Mouse (Mus musculus): ENCODE measurements around the gene Tspan13. TPM values are rescaled to one million over a fixed set of nuclear protein-coding genes. Genes with fewer than 3 reads are reported as not detected.

Tspan13 gene
- polyA plus RNA-seq, 1 experiment, result 23.7 TPM

DNA sequence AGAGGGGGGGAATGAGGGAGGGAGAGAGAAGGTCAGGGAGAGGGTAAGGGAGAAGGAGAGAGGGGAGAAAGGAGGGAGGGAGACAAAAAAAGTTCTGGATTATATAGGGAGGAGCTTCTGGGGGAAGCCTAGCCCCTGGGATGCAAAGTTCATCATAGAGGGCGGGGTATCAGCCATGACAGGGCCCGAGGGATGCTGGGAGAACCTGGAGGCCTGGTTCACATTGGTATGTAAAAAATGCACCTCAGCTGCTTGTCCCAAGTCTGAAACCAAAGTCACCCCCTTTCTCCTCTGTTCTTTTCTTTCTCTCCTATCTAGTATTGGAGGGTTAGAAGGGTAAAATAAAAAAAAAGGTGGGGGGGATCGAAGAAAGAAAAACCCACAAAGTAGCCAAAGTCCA lies 22.2 kb downstream of the Tspan13 start:
- no peaks in the 10 kb centered on the region for H3K27me3 ChIP-seq (replicated peaks; ENCODE audit: control insufficient read depth, insufficient read depth, low read length)
- no peak overlapping the region for H3K4me3 ChIP-seq (ENCODE audit: insufficient read depth, low read depth, low read length)
- no peaks in the 10 kb centered on the region for H3K36me3 ChIP-seq (ENCODE audit: control insufficient read depth, insufficient read depth, low read length)
- H3K27ac ChIP-seq (ENCODE audit: insufficient read depth, low read depth, low read length), result no peak overlapping the region
- no peak for DNase-seq
- TF ChIP-seq POLR2A (IDR thresholded peaks at IDR 0.05; ENCODE audit: low read depth, low read length), result no peak
- no peak for TF ChIP-seq CTCF (conservative IDR thresholded peaks at IDR 0.05; ENCODE audit: insufficient read depth, insufficient read length, low read depth, low read length)
- no peaks in the 10 kb centered on the region for H3K4me1 ChIP-seq (ENCODE audit: control insufficient read depth, insufficient read depth, low read length)
- WGBS, result 88% methylated on average over 3 of the region's 3 CpGs

DNA sequence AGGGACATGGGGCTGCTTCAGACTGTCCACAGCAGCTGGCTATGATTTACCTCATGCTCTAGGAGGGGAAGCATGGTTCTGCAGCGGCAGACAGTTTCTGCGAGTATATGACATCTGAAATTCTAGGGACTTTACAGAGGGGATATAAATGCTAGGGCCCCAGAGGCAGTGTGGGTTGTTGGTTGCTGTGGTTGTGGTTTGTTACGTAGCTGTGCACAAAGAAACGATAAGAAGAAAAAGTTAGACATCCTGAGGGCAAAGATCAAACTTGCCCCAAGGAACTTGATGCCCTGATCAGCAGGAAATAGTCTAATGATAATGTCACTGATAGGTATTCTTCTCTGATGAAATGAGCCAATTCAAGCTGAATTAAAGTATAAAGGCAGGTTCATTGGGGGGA lies 22.7 kb downstream of the Tspan13 start:
- Histone ChIP-seq H3K4me1 (ENCODE audit: control insufficient read depth, insufficient read depth, low read length) (no peaks in the 10 kb centered on the region), H3K36me3 (ENCODE audit: control insufficient read depth, insufficient read depth, low read length) (no peaks in the 10 kb centered on the region), H3K27ac (ENCODE audit: insufficient read depth, low read depth, low read length) (no peak overlapping the region), H3K4me3 (ENCODE audit: insufficient read depth, low read depth, low read length) (no peak overlapping the region), H3K27me3 (replicated peaks; ENCODE audit: control insufficient read depth, insufficient read depth, low read length) (no peaks in the 10 kb centered on the region)
- DNase-seq, result no peak
- TF ChIP-seq POLR2A (IDR thresholded peaks at IDR 0.05; ENCODE audit: low read depth, low read length) (no peak), CTCF (conservative IDR thresholded peaks at IDR 0.05; ENCODE audit: insufficient read depth, insufficient read length, low read depth, low read length) (no peak)
- 81% methylated on average over 4 of the region's 4 CpGs for WGBS

DNA sequence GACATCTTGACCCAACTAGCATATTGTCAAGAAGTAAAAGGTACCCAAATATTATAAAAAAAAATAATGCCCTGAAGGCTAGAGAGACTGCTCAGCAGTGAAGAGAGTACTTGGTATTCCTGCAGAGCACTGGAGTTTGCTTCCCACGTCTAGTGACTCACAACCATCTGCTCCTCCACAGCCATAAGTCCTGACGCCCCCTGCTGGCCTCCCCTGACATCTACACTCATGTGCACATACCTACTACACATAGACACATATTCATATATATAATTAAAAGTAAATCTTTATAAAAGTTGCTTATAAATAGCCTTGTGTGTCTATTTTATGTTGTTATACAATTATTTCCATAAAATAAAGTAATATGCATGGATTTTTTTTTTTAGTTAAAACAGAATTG lies 24.5 kb downstream of the Tspan13 start:
- TF ChIP-seq CTCF (conservative IDR thresholded peaks at IDR 0.05; ENCODE audit: insufficient read depth, insufficient read length, low read depth, low read length) (no peak), POLR2A (IDR thresholded peaks at IDR 0.05; ENCODE audit: low read depth, low read length) (no peak)
- Histone ChIP-seq H3K4me3 (ENCODE audit: insufficient read depth, low read depth, low read length) (no peak overlapping the region), H3K36me3 (ENCODE audit: control insufficient read depth, insufficient read depth, low read length) (no peaks in the 10 kb centered on the region), H3K4me1 (ENCODE audit: control insufficient read depth, insufficient read depth, low read length) (no peaks in the 10 kb centered on the region), H3K27ac (ENCODE audit: insufficient read depth, low read depth, low read length) (no peak overlapping the region), H3K27me3 (replicated peaks; ENCODE audit: control insufficient read depth, insufficient read depth, low read length) (no peaks in the 10 kb centered on the region)
- DNase-seq, result no peak
- 77% methylated on average over 2 of the region's 2 CpGs for WGBS

DNA sequence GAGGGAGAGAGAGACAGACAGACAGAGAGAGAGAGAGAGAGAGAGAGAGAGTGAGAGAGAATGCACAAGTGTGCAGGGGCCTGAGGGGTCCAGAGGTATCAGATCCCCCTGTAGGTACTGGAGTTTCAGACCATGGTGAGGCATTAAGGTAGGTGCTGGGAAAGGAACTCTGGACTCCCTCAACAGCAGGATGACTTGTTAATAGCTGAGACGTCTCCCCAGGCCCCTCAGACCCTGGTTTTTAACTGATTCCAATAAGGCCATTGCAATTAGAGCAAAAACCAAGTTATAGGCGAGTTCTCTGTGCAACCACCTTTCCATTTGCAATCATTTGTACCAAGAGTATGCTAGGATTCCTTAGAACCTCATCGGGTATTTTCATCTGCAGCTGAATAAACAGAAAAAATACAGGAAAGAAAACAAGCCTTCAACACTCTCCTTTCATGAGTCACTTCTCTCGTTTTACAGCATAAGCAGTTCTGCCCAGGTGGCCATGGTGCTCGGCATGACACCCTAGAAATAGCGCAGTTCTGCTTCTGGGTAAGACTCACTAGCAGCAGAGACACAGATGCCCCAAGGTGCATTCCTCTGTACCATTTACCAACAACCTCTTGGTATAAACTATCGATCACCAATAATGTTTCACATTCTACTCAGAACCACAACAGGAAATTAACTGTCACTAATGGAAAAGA lies 28.9 kb downstream of the Tspan13 start:
- DNase-seq, result no peak
- WGBS, result 63% methylated on average over 7 of the region's 7 CpGs
- H3K4me1 ChIP-seq (ENCODE audit: control insufficient read depth, insufficient read depth, low read length), result no peaks in the 10 kb centered on the region
- TF ChIP-seq CTCF (conservative IDR thresholded peaks at IDR 0.05; ENCODE audit: insufficient read depth, insufficient read length, low read depth, low read length) (no peak), POLR2A (IDR thresholded peaks at IDR 0.05; ENCODE audit: low read depth, low read length) (no peak)
- no peak overlapping the region for H3K4me3 ChIP-seq (ENCODE audit: insufficient read depth, low read depth, low read length)
- no peaks in the 10 kb centered on the region for H3K36me3 ChIP-seq (ENCODE audit: control insufficient read depth, insufficient read depth, low read length)
- no peaks in the 10 kb centered on the region for H3K27me3 ChIP-seq (replicated peaks; ENCODE audit: control insufficient read depth, insufficient read depth, low read length)
- no peak overlapping the region for H3K27ac ChIP-seq (ENCODE audit: insufficient read depth, low read depth, low read length)

DNA sequence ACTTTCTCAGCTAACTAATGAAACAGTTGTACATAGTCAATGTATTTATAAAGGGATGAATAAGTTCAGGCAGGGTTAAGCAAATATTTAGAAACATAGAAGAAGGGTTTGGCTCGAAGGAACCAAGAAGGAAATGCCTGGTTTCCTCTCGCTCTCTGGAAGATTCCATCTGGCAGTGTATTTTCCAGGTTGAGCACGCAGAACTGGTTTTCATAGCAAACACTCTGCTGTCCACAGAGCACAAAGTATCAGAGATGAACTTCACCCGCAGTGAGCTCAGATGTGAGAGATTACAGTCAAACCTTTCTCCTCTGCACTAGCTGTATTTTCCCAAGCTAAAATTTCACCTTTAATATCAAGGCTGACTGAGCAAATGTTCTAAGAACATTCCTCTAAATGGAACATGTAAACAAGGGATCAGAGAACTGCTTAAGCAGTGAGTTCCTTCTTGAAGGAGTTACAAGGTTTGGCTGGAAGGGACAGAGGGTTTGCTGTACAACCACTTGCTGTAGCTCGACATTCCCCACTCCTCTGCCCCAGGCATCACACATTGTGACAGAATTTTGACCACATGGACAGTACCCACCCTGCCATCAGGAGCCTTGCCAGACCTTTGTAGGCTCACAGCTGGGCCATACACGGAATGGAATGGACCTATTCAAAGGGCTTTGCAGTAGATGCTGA lies 33.8 kb downstream of the Tspan13 start:
- DNase-seq, result peak; percentile 30
- Histone ChIP-seq H3K36me3 (ENCODE audit: control insufficient read depth, insufficient read depth, low read length) (no peaks in the 10 kb centered on the region), H3K27me3 (replicated peaks; ENCODE audit: control insufficient read depth, insufficient read depth, low read length) (no peaks in the 10 kb centered on the region), H3K4me1 (ENCODE audit: control insufficient read depth, insufficient read depth, low read length) (no peaks in the 10 kb centered on the region), H3K4me3 (ENCODE audit: insufficient read depth, low read depth, low read length) (no peak overlapping the region), H3K27ac (ENCODE audit: insufficient read depth, low read depth, low read length) (peak overlapping the region; percentile 25)
- 25% methylated on average over 6 of the region's 6 CpGs for WGBS
- TF ChIP-seq CTCF (conservative IDR thresholded peaks at IDR 0.05; ENCODE audit: insufficient read depth, insufficient read length, low read depth, low read length) (no peak), POLR2A (IDR thresholded peaks at IDR 0.05; ENCODE audit: low read depth, low read length) (no peak)

DNA sequence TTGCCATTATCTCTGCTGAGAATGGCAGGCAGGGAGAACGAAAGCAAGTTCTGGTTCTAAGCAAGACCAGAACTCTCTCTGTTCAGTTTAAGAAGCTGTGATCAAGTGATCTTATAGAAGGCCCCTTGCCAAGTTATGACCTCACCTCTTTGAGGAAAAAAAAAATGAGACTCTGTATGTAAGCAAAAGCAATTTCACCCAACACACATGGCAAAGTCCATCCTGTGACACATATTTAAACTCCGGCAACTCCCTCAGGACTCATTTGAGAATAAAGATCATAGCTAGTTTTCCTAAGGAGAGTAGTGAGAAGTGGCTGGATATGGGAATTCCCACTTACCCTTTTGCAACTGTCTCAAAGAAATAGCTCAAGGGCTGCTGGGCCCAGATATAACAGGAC lies 34.7 kb downstream of the Tspan13 start:
- H3K27me3 ChIP-seq (replicated peaks; ENCODE audit: control insufficient read depth, insufficient read depth, low read length), result no peaks in the 10 kb centered on the region
- no peak for DNase-seq
- TF ChIP-seq POLR2A (IDR thresholded peaks at IDR 0.05; ENCODE audit: low read depth, low read length) (no peak), CTCF (conservative IDR thresholded peaks at IDR 0.05; ENCODE audit: insufficient read depth, insufficient read length, low read depth, low read length) (no peak)
- H3K27ac ChIP-seq (ENCODE audit: insufficient read depth, low read depth, low read length), result no peak overlapping the region
- H3K36me3 ChIP-seq (ENCODE audit: control insufficient read depth, insufficient read depth, low read length), result no peaks in the 10 kb centered on the region
- no peak overlapping the region for H3K4me3 ChIP-seq (ENCODE audit: insufficient read depth, low read depth, low read length)
- no peaks in the 10 kb centered on the region for H3K4me1 ChIP-seq (ENCODE audit: control insufficient read depth, insufficient read depth, low read length)
- WGBS, result 77% methylated on average over 2 of the region's 2 CpGs

DNA sequence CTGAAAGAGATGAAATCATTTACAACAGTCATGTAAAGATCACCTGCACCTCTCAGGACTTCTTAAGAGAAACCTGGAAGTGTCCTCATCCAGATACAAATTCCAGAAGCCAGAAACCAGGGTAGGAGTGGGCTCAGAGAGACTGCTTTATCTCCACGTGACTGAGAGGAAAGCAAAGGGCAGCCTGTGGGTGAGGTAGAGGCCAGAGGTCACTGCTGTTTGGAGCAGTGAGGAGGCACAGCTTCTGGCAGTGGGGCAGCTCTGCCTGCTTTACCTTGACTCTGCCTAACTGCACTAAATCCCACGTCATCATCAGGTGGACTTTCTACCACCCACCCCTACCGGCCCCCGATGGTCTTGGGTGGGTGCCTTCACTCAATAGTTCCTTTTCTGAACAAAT lies 37.6 kb downstream of the Tspan13 start:
- no peaks in the 10 kb centered on the region for H3K27me3 ChIP-seq (replicated peaks; ENCODE audit: control insufficient read depth, insufficient read depth, low read length)
- 61% methylated on average over 4 of the region's 4 CpGs for WGBS
- DNase-seq, result no peak

More for the DNA sequence above, 37.6 kb downstream of the Tspan13 start:
- Histone ChIP-seq H3K4me3 (ENCODE audit: insufficient read depth, low read depth, low read length) (no peak overlapping the region), H3K36me3 (ENCODE audit: control insufficient read depth, insufficient read depth, low read length) (no peaks in the 10 kb centered on the region), H3K4me1 (ENCODE audit: control insufficient read depth, insufficient read depth, low read length) (no peaks in the 10 kb centered on the region), H3K27ac (ENCODE audit: insufficient read depth, low read depth, low read length) (no peak overlapping the region)
- TF ChIP-seq CTCF (conservative IDR thresholded peaks at IDR 0.05; ENCODE audit: insufficient read depth, insufficient read length, low read depth, low read length) (no peak), POLR2A (IDR thresholded peaks at IDR 0.05; ENCODE audit: low read depth, low read length) (no peak)
